Mouse (Mus musculus) liver, embryonic 14.5 days (tissue): ENCODE data around the gene 4930404N11Rik.

ENCODE experiments used
- CTCF ChIP-seq: IDR thresholded peaks from 2 replicates; pipeline ENCODE4 v1.5.1; 2016; ENCODE audit warnings: antibody characterized with exemption, low read depth, control low read depth
- EP300 ChIP-seq: IDR thresholded peaks from 2 replicates; pipeline ENCODE4 v1.6.1; 2016; ENCODE audit warnings: antibody characterized with exemption, low read depth

GRCm38 (mm10) chr10:81413310-81414261, 48.0 kb upstream of the 4930404N11Rik start:
- TF ChIP-seq EP300 (peak; percentile 60), CTCF (peak; percentile 28)
